Mouse (Mus musculus) cerebellum, adult 2 months (tissue): Measurements from ENCODE around the gene Ttn.

ENCODE experiments used
- CTCF ChIP-seq: fragments of 200-500 bp; IDR thresholded peaks from 2 replicates; pipeline ENCODE4 v1.5.1; 2011; ENCODE audit warnings: low read depth, mild to moderate bottlenecking, control low read depth, low read length, moderate library complexity, borderline replicate concordance; ENCODE audit not compliant: insufficient read depth
- POLR2A ChIP-seq: fragments of 200-500 bp; IDR thresholded peaks from 2 replicates; pipeline ENCODE4 v1.6.1; 2011; ENCODE audit warnings: low read length, control low read depth, borderline replicate concordance; ENCODE audit not compliant: insufficient read depth

GRCm38 (mm10) chr2:76971069-76971468 is 11.3 kb downstream of the Ttn start:
- no peak for TF ChIP-seq CTCF
- TF ChIP-seq POLR2A: no peak
